ENCODE assay signal across 16 mouse cellular contexts in genomic region chr2:171620668-171621067, GRCm38 (mm10).
"Had no signal": no experiment of that assay in that cellular context is flagged by ENCODE, and none has a peak within 500 bp of the region (broad histone marks: within the 10 kb centered on the region; RNA-seq: fewer than 3 reads in every experiment).

No protein-coding gene starts in this region.

- H3K4me1 ChIP-seq: liver, embryonic 13.5 days; lung, embryonic 15.5 days; megakaryocyte, embryonic 14.5 days had no signal

- H3K9me3 ChIP-seq: limb, embryonic 12.5 days; liver, embryonic 13.5 days; lung, embryonic 15.5 days; midbrain, embryonic 12.5 days had no signal

- H3K27me3 ChIP-seq: limb, embryonic 12.5 days; liver, embryonic 13.5 days; lung, embryonic 15.5 days; megakaryocyte, embryonic 14.5 days; midbrain, embryonic 12.5 days had no signal

- H3K4me2 ChIP-seq: limb, embryonic 12.5 days; liver, embryonic 13.5 days; lung, embryonic 15.5 days; midbrain, embryonic 12.5 days had no signal

- ATAC-seq: intestine, embryonic 16.5 days; liver, postnatal 0 days had no signal

- H3K27ac ChIP-seq: limb, embryonic 12.5 days; liver, embryonic 13.5 days; lung, embryonic 15.5 days; macrophage; midbrain, embryonic 12.5 days had no signal

- H3K4me3 ChIP-seq: limb, embryonic 12.5 days; liver, embryonic 13.5 days; lung, embryonic 15.5 days; megakaryocyte, embryonic 14.5 days; midbrain, embryonic 12.5 days had no signal

- DNase-seq: kidney, adult 8-10 months; kidney, postnatal 36 days; layer of hippocampus, adult 9-11 months; layer of hippocampus, postnatal 36 days; liver; liver, embryonic 13.5 days; liver, postnatal 0 days; lung, postnatal 14 days; right cerebral cortex, postnatal 25 days; thymus, postnatal 36 days had no signal

- H3K9ac ChIP-seq: limb, embryonic 12.5 days; liver, embryonic 13.5 days; liver, postnatal 0 days; lung, embryonic 15.5 days; midbrain, embryonic 12.5 days had no signal

- H3K36me3 ChIP-seq: limb, embryonic 12.5 days; liver, embryonic 13.5 days; lung, embryonic 15.5 days; midbrain, embryonic 12.5 days had no signal
